Mouse (Mus musculus) thymus, adult 2 months (tissue): ENCODE results near the gene Hk2. TPM values are rescaled to one million over a fixed set of nuclear protein-coding genes. Genes with fewer than 3 reads are reported as not detected.

Experiments
- DNase-seq: peaks from one replicate; pipeline ENCODE4 v3.0.0; 2021
- H3K27ac ChIP-seq: fragments of 200-500 bp; 2 replicates; pipeline ENCODE4 v1.5.1; 2012; ENCODE audit warnings: low read length, control low read depth; ENCODE audit not compliant: control insufficient read depth, insufficient read depth
- H3K27me3 ChIP-seq: fragments of 200-500 bp; 2 replicates; pipeline ENCODE4 v1.6.1; 2012; ENCODE audit warnings: mild to moderate bottlenecking, low read length, moderate library complexity, mixed read lengths; ENCODE audit not compliant: control insufficient read depth, insufficient read depth
- H3K36me3 ChIP-seq: fragments of 200-500 bp; 2 replicates; pipeline ENCODE4 v1.6.1; 2012; ENCODE audit warnings: mild to moderate bottlenecking, low read length, moderate library complexity; ENCODE audit not compliant: control insufficient read depth, insufficient read depth
- H3K4me1 ChIP-seq: fragments of 200-500 bp; replicated peaks from 2 replicates; pipeline ENCODE4 v1.6.1; 2012; ENCODE audit warnings: low read length; ENCODE audit not compliant: control insufficient read depth, insufficient read depth
- H3K4me3 ChIP-seq: fragments of 200-500 bp; 2 replicates; pipeline ENCODE4 v1.5.1; 2012; ENCODE audit warnings: mild to moderate bottlenecking, low read length, control low read depth, moderate library complexity; ENCODE audit not compliant: control insufficient read depth, insufficient read depth
- CTCF ChIP-seq: fragments of 200-500 bp; IDR thresholded peaks from 2 replicates; pipeline ENCODE4 v1.5.1; 2012; ENCODE audit warnings: mild to moderate bottlenecking, control low read depth, low read length, moderate library complexity, borderline replicate concordance; ENCODE audit not compliant: control insufficient read depth, poor library complexity, insufficient read depth; ENCODE audit errors: extremely low read depth
- POLR2A ChIP-seq: fragments of 200-500 bp; IDR thresholded peaks from 2 replicates; pipeline ENCODE4 v1.6.1; 2012; ENCODE audit warnings: mild to moderate bottlenecking, low read length, control low read depth, moderate library complexity; ENCODE audit not compliant: control insufficient read depth, poor library complexity, insufficient read depth; ENCODE audit errors: extremely low read depth
- WGBS: fragments of 180-500 bp; shearing (Covaris S2); methylation state at CpG from one replicate; pipeline ENCODE4 v1.1.7; 2018; 5-methylcytosine and 5-hydroxymethylcytosine counted together
- polyA plus RNA-seq: library from polyadenylated mRNA; depleted of rRNA; stranded (reverse); fragments of >200 nt; gene quantifications from 2 replicates; pipeline ENCODE4 v1.2.3, GENCODE M21; 2012

The Hk2 gene
- polyA plus RNA-seq, 1 experiment: 6.7 TPM

GRCm38 (mm10) chr6:82750063-82750462 is 24.2 kb downstream of the Hk2 start:
- H3K4me1 ChIP-seq: no peaks in the 10 kb centered on the region; the same call in 1 of the 2 replicates
- no peak for DNase-seq
- no peaks in the 10 kb centered on the region for H3K36me3 ChIP-seq
- H3K27me3 ChIP-seq: no peaks in the 10 kb centered on the region
- H3K27ac ChIP-seq: no peak overlapping the region
- WGBS: 80% methylated on average over 2 of the region's 2 CpGs
- TF ChIP-seq POLR2A (no peak), CTCF (no peak)
- no peak overlapping the region for H3K4me3 ChIP-seq

- no peak for DNase-seq
- Histone ChIP-seq H3K27me3 (no peaks in the 10 kb centered on the region), H3K4me3 (no peak overlapping the region), H3K36me3 (no peaks in the 10 kb centered on the region), H3K4me1 (no peaks in the 10 kb centered on the region; the same call in 1 of the 2 replicates), H3K27ac (no peak overlapping the region)
- TF ChIP-seq CTCF (no peak), POLR2A (no peak)
- WGBS: 62% methylated on average over 9 of the region's 9 CpGs
These were observed 26.1 kb downstream of the Hk2 start for GRCm38 (mm10) chr6:82748106-82748672.

- WGBS: 6% methylated on average over 5 of the region's 5 CpGs
- no peaks in the 10 kb centered on the region for H3K27me3 ChIP-seq
- no peak overlapping the region for H3K27ac ChIP-seq
- no peaks in the 10 kb centered on the region for H3K36me3 ChIP-seq
- no peaks in the 10 kb centered on the region for H3K4me1 ChIP-seq
- no peak for TF ChIP-seq CTCF
- TF ChIP-seq POLR2A: no peak
- no peak for DNase-seq
- H3K4me3 ChIP-seq: no peak overlapping the region
These were observed 27.2 kb downstream of the Hk2 start for GRCm38 (mm10) chr6:82747085-82747484.

GRCm38 (mm10) chr6:82744553-82744952 is 29.7 kb downstream of the Hk2 start:
- 34% methylated on average over 9 of the region's 9 CpGs for WGBS
- peaks cover 3% of the 10 kb centered on the region for H3K4me1 ChIP-seq
- TF ChIP-seq CTCF: no peak
- TF ChIP-seq POLR2A: no peak

GRCm38 (mm10) chr6:82741518-82741880 is 32.8 kb downstream of the Hk2 start:
- DNase-seq: no peak
- no peaks in the 10 kb centered on the region for H3K27me3 ChIP-seq
- WGBS: 86% methylated on average over 5 of the region's 5 CpGs
- TF ChIP-seq CTCF (no peak), POLR2A (no peak)
- no peak overlapping the region for H3K4me3 ChIP-seq
- H3K27ac ChIP-seq: no peak overlapping the region
- no peaks in the 10 kb centered on the region for H3K36me3 ChIP-seq
- H3K4me1 ChIP-seq: peaks cover 3% of the 10 kb centered on the region

More at GRCm38 (mm10) chr6:82744553-82744952, 29.7 kb downstream of the Hk2 start:
- H3K27me3 ChIP-seq: no peaks in the 10 kb centered on the region
- no peaks in the 10 kb centered on the region for H3K36me3 ChIP-seq
- H3K27ac ChIP-seq: no peak overlapping the region
- H3K4me3 ChIP-seq: no peak overlapping the region
- DNase-seq: no peak

- WGBS: 95% methylated on average over 8 of the region's 8 CpGs
- no peak for DNase-seq
- TF ChIP-seq POLR2A: no peak
- no peak for TF ChIP-seq CTCF
- Histone ChIP-seq H3K27me3 (no peaks in the 10 kb centered on the region), H3K4me1 (peaks cover 3% of the 10 kb centered on the region), H3K27ac (no peak overlapping the region), H3K4me3 (no peak overlapping the region), H3K36me3 (no peaks in the 10 kb centered on the region)
These were observed 33.3 kb downstream of the Hk2 start for GRCm38 (mm10) chr6:82740868-82741517.
